Mouse (Mus musculus) midbrain, embryonic 10.5 days (tissue): ENCODE results near the gene Itih1. TPM values are rescaled to one million over a fixed set of nuclear protein-coding genes. Genes with fewer than 3 reads are reported as not detected.
A peak's percentile ranks its signal among the peaks of the same experiment; 100 is the strongest.

Experiments used
- DNase-seq: peaks from one replicate; pipeline ENCODE4 v3.0.0-alpha.2; 2017; ENCODE audit warnings: low spot score
- H3K27ac ChIP-seq: fragments of 300-500 bp; sonication (generic); replicated peaks from 2 replicates; pipeline ENCODE4 v1.5.1; 2016; ENCODE audit warnings: mild to moderate bottlenecking
- H3K27me3 ChIP-seq: fragments of 300-500 bp; sonication (generic); 2 replicates; pipeline ENCODE4 v1.6.1; 2016; ENCODE audit warnings: low read depth, mild to moderate bottlenecking; ENCODE audit not compliant: poor library complexity, severe bottlenecking
- H3K36me3 ChIP-seq: fragments of 300-500 bp; sonication (generic); 2 replicates; pipeline ENCODE4 v1.6.1; 2016; ENCODE audit warnings: mild to moderate bottlenecking, moderate library complexity
- H3K4me1 ChIP-seq: fragments of 300-500 bp; sonication (generic); 2 replicates; pipeline ENCODE4 v1.6.1; 2016
- H3K4me3 ChIP-seq: fragments of 300-500 bp; sonication (generic); 2 replicates; pipeline ENCODE4 v1.5.1; 2016; ENCODE audit warnings: mild to moderate bottlenecking, moderate library complexity
- H3K9me3 ChIP-seq: fragments of 300-500 bp; sonication (generic); replicated peaks from 2 replicates; pipeline ENCODE4 v1.6.1; 2016; ENCODE audit warnings: mild to moderate bottlenecking
- WGBS: fragments of 180-500 bp; shearing (Covaris S2); methylation state at CpG from one replicate; pipeline ENCODE4 v1.1.7; 2016; 5-methylcytosine and 5-hydroxymethylcytosine counted together
- polyA plus RNA-seq: library from polyadenylated mRNA; unstranded; fragments of >200 nt; fragmentation: Nextera tagmentation; extraction: Ambion mirVana; gene quantifications from 2 replicates; pipeline ENCODE4 v1.2.1, GENCODE M21; 2016

Gene Itih1
- polyA plus RNA-seq: not detected in 2 replicates

GRCm38 (mm10) chr14:30943038-30943437 lies at the start of gene Itih1:
Gene Itih1, minus strand, starts transcription at chr14:30943289.
- no peaks in the 10 kb centered on the region for H3K4me1 ChIP-seq
- H3K27me3 ChIP-seq: no peaks in the 10 kb centered on the region
- H3K9me3 ChIP-seq: no peaks in the 10 kb centered on the region
- no peak for DNase-seq
- H3K36me3 ChIP-seq: no peaks in the 10 kb centered on the region
- no peak within 1 kb of the TSS for H3K4me3 ChIP-seq
- H3K27ac ChIP-seq: no peak within 1 kb of the TSS
- 89% methylated on average over 7 of the region's 7 CpGs for WGBS

GRCm38 (mm10) chr14:30976222-30976621 lies 33.1 kb upstream of the Itih1 start:
- H3K27ac ChIP-seq: no peak overlapping the region
- no peaks in the 10 kb centered on the region for H3K27me3 ChIP-seq
- no peak for DNase-seq
- H3K9me3 ChIP-seq: no peaks in the 10 kb centered on the region
- peaks cover 50% of the 10 kb centered on the region for H3K36me3 ChIP-seq
- WGBS: 85% methylated on average over 3 of the region's 3 CpGs
- H3K4me3 ChIP-seq: no peak overlapping the region
- H3K4me1 ChIP-seq: no peaks in the 10 kb centered on the region

- Histone ChIP-seq H3K4me1 (no peaks in the 10 kb centered on the region), H3K4me3 (no peak overlapping the region), H3K27ac (peak overlapping the region; percentile 42; the same call in 1 of the 2 replicates), H3K36me3 (peaks cover 52% of the 10 kb centered on the region), H3K9me3 (no peaks in the 10 kb centered on the region), H3K27me3 (no peaks in the 10 kb centered on the region)
- WGBS: 78% methylated on average over 6 of the region's 6 CpGs
- DNase-seq: no peak
These were observed 31.1 kb upstream of the Itih1 start for GRCm38 (mm10) chr14:30974204-30974603.

GRCm38 (mm10) chr14:30960366-30960765 lies 17.3 kb upstream of the Itih1 start:
- 84% methylated on average over 1 of the region's 1 CpGs for WGBS
- Histone ChIP-seq H3K9me3 (no peaks in the 10 kb centered on the region), H3K4me3 (no peak overlapping the region), H3K27ac (no peak overlapping the region), H3K4me1 (no peaks in the 10 kb centered on the region), H3K27me3 (no peaks in the 10 kb centered on the region), H3K36me3 (peaks cover 65% of the 10 kb centered on the region)
- DNase-seq: no peak

- WGBS: 92% methylated on average over 4 of the region's 4 CpGs
- H3K36me3 ChIP-seq: peaks cover 61% of the 10 kb centered on the region
These were observed 15.9 kb upstream of the Itih1 start for GRCm38 (mm10) chr14:30959031-30959430.

GRCm38 (mm10) chr14:30958517-30958916 lies 15.4 kb upstream of the Itih1 start:
- no peak overlapping the region for H3K4me3 ChIP-seq
- H3K9me3 ChIP-seq: no peaks in the 10 kb centered on the region
- no peaks in the 10 kb centered on the region for H3K4me1 ChIP-seq
- no peak overlapping the region for H3K27ac ChIP-seq
- peaks cover 63% of the 10 kb centered on the region for H3K36me3 ChIP-seq
- no peaks in the 10 kb centered on the region for H3K27me3 ChIP-seq
- DNase-seq: no peak
- WGBS: 89% methylated on average over 2 of the region's 2 CpGs

More at GRCm38 (mm10) chr14:30959031-30959430, 15.9 kb upstream of the Itih1 start:
- no peak overlapping the region for H3K27ac ChIP-seq
- H3K9me3 ChIP-seq: no peaks in the 10 kb centered on the region
- DNase-seq: no peak
- no peaks in the 10 kb centered on the region for H3K27me3 ChIP-seq
- no peaks in the 10 kb centered on the region for H3K4me1 ChIP-seq
- no peak overlapping the region for H3K4me3 ChIP-seq

- Histone ChIP-seq H3K36me3 (peaks cover 19% of the 10 kb centered on the region), H3K4me1 (peaks cover 15% of the 10 kb centered on the region), H3K27me3 (no peaks in the 10 kb centered on the region), H3K27ac (peak within 1 kb of the TSS; percentile 91), H3K4me3 (peak within 1 kb of the TSS; percentile 91), H3K9me3 (no peaks in the 10 kb centered on the region)
- peak; percentile 98 for DNase-seq
- WGBS: 1% methylated on average over 57 of the region's 57 CpGs
These were observed 8.2 kb upstream of the Itih1 start, which contains the start of gene Nek4 for GRCm38 (mm10) chr14:30951154-30951825. Gene Nek4, plus strand, starts transcription at chr14:30951377.

GRCm38 (mm10) chr14:30949986-30950385 lies 6.9 kb upstream of the Itih1 start:
- H3K4me1 ChIP-seq: peaks cover 15% of the 10 kb centered on the region
- 93% methylated on average over 10 of the region's 10 CpGs for WGBS
- H3K36me3 ChIP-seq: peaks cover 9% of the 10 kb centered on the region
- H3K27ac ChIP-seq: no peak overlapping the region
- H3K27me3 ChIP-seq: no peaks in the 10 kb centered on the region
- H3K4me3 ChIP-seq: no peak overlapping the region
- no peak for DNase-seq
- no peaks in the 10 kb centered on the region for H3K9me3 ChIP-seq

- H3K36me3 ChIP-seq: no peaks in the 10 kb centered on the region
- H3K27me3 ChIP-seq: no peaks in the 10 kb centered on the region
- 84% methylated on average over 2 of the region's 2 CpGs for WGBS
- no peaks in the 10 kb centered on the region for H3K4me1 ChIP-seq
- no peak for DNase-seq
- no peak overlapping the region for H3K27ac ChIP-seq
- H3K9me3 ChIP-seq: no peaks in the 10 kb centered on the region
- no peak overlapping the region for H3K4me3 ChIP-seq
These were observed 1.7 kb upstream of the Itih1 start for GRCm38 (mm10) chr14:30944745-30945144.

- Histone ChIP-seq H3K36me3 (no peaks in the 10 kb centered on the region), H3K4me1 (no peaks in the 10 kb centered on the region), H3K9me3 (no peaks in the 10 kb centered on the region), H3K27ac (no peak overlapping the region), H3K4me3 (no peak overlapping the region), H3K27me3 (no peaks in the 10 kb centered on the region)
- DNase-seq: peak; percentile 46
- WGBS: 73% methylated on average over 11 of the region's 11 CpGs
These were observed 978 bp upstream of the Itih1 start for GRCm38 (mm10) chr14:30943860-30944674.

GRCm38 (mm10) chr14:30942254-30942653 lies 835 bp downstream of the Itih1 start:
- Histone ChIP-seq H3K27ac (no peak overlapping the region), H3K4me3 (no peak overlapping the region), H3K27me3 (no peaks in the 10 kb centered on the region), H3K9me3 (no peaks in the 10 kb centered on the region), H3K4me1 (no peaks in the 10 kb centered on the region), H3K36me3 (no peaks in the 10 kb centered on the region)
- 96% methylated on average over 4 of the region's 4 CpGs for WGBS
- no peak for DNase-seq

- DNase-seq: no peak
- no peak overlapping the region for H3K4me3 ChIP-seq
- no peak overlapping the region for H3K27ac ChIP-seq
- H3K4me1 ChIP-seq: no peaks in the 10 kb centered on the region
- WGBS: 87% methylated on average over 9 of the region's 9 CpGs
- no peaks in the 10 kb centered on the region for H3K27me3 ChIP-seq
- no peaks in the 10 kb centered on the region for H3K36me3 ChIP-seq
- H3K9me3 ChIP-seq: no peaks in the 10 kb centered on the region
These were observed 9.7 kb downstream of the Itih1 start for GRCm38 (mm10) chr14:30933351-30933750.

GRCm38 (mm10) chr14:30930386-30930785 lies 12.7 kb downstream of the Itih1 start:
- Histone ChIP-seq H3K4me3 (no peak overlapping the region), H3K4me1 (no peaks in the 10 kb centered on the region), H3K27ac (no peak overlapping the region), H3K27me3 (no peaks in the 10 kb centered on the region), H3K9me3 (no peaks in the 10 kb centered on the region), H3K36me3 (no peaks in the 10 kb centered on the region)
- DNase-seq: no peak
- WGBS: 94% methylated on average over 4 of the region's 4 CpGs
